Mouse (Mus musculus) heart, adult 8-10 months (tissue): ENCODE measurements at regions not wholly inside any gene's neighbourhood (a gene's known extent, or its start where the extent isn't known, plus 50 kb on each side); places are given as distances from the start of the nearest gene placed in this dataset.

Experiments used
- DNase-seq: peaks from one replicate; pipeline ENCODE4 v3.0.0; 2022; ENCODE audit warnings: low spot score

- peak; percentile 53 for DNase-seq
These were observed 64.3 kb upstream of the Id2 start for GRCm38 (mm10) chr12:25160990-25161843.

GRCm38 (mm10) chr12:25159091-25159490 is 62.2 kb upstream of the Id2 start:
- no peak for DNase-seq

GRCm38 (mm10) chr12:25157238-25157637 is 60.3 kb upstream of the Id2 start:
- no peak for DNase-seq

GRCm38 (mm10) chr12:25155396-25155795 is 58.5 kb upstream of the Id2 start:
- DNase-seq = no peak

GRCm38 (mm10) chr12:25148099-25148498 is 51.2 kb upstream of the Id2 start:
- DNase-seq = no peak
